Mouse (Mus musculus) urinary bladder, postnatal 4 days (tissue): ENCODE measurements around the gene Dusp15.

ENCODE experiments used
- DNase-seq, 2 experiments: peaks; one replicate each; pipeline ENCODE4 v3.0.0; 2021 to 2022; ENCODE audit warnings: low spot score in 2 of 2

Dusp15 gene

GRCm38 (mm10) chr2:152906274-152907037 lies 45.0 kb downstream of the Dusp15 start:
- DNase-seq, result no peak

- DNase-seq, result no peak
Measured at GRCm38 (mm10) chr2:152905036-152905829, 46.3 kb downstream of the Dusp15 start.

GRCm38 (mm10) chr2:152904127-152904643 lies 47.3 kb downstream of the Dusp15 start:
- DNase-seq, result no peak

GRCm38 (mm10) chr2:152903586-152903985 lies 47.9 kb downstream of the Dusp15 start:
- DNase-seq, result no peak

- no peak for DNase-seq
Measured at GRCm38 (mm10) chr2:152902658-152903057, 48.8 kb downstream of the Dusp15 start.

- no peak for DNase-seq
Measured at GRCm38 (mm10) chr2:152901296-152901695, 50.2 kb downstream of the Dusp15 start.

GRCm38 (mm10) chr2:152899011-152899410 lies 52.5 kb downstream of the Dusp15 start:
- DNase-seq, result no peak

GRCm38 (mm10) chr2:152896926-152897325 lies 54.6 kb downstream of the Dusp15 start:
- no peak for DNase-seq

GRCm38 (mm10) chr2:152895834-152896233 lies 55.7 kb downstream of the Dusp15 start:
- DNase-seq, result no peak
